Mouse (Mus musculus) heart, embryonic 14.5 days (tissue): ENCODE data around the gene Kif13a. TPM values are rescaled to one million over a fixed set of nuclear protein-coding genes. Genes with fewer than 3 reads are reported as not detected.

Source experiments
- ATAC-seq: fragments of 200-750 bp; cut with Nextera tagmentation; 2 replicates; pipeline ENCODE4 v1.8.0; 2017; ENCODE audit warnings: low read depth, moderate TSS enrichment; ENCODE audit not compliant: insufficient number of reproducible peaks, insufficient read depth, low FRiP score
- H3K27ac ChIP-seq, 2 experiments: fragments of 200-500 bp in 1 of 2; fragments of 300-500 bp in 1 of 2; sonication (generic) in 1 of 2; replicated peaks in 1 of 2; 2 replicates each; pipeline ENCODE4 v1.5.1; 2012 to 2014; ENCODE audit warnings: low read depth in 2 of 2, low read length in 2 of 2, control low read depth in 1 of 2, mild to moderate bottlenecking in 1 of 2, mixed read lengths in 1 of 2; ENCODE audit not compliant: control insufficient read depth in 1 of 2, insufficient read depth in 1 of 2
- H3K27me3 ChIP-seq: fragments of 300-500 bp; sonication (generic); 2 replicates; pipeline ENCODE4 v1.6.1; 2014; ENCODE audit warnings: mild to moderate bottlenecking, low read length, control low read depth; ENCODE audit not compliant: control insufficient read depth, insufficient read depth
- H3K36me3 ChIP-seq: fragments of 300-500 bp; sonication (generic); 2 replicates; pipeline ENCODE4 v1.6.1; 2014; ENCODE audit warnings: mild to moderate bottlenecking, control low read depth, low read length, mixed read lengths; ENCODE audit not compliant: control insufficient read depth, insufficient read depth
- H3K4me1 ChIP-seq, 2 experiments: fragments of 200-500 bp in 1 of 2; fragments of 300-500 bp in 1 of 2; sonication (generic) in 1 of 2; 2 replicates each; pipeline ENCODE4 v1.6.1; 2012 to 2014; ENCODE audit warnings: low read length in 2 of 2, control low read depth in 1 of 2, mixed read lengths in 1 of 2; ENCODE audit not compliant: control insufficient read depth in 2 of 2, insufficient read depth in 2 of 2
- H3K4me2 ChIP-seq: fragments of 300-500 bp; sonication (generic); 2 replicates; pipeline ENCODE4 v1.6.1; 2014; ENCODE audit warnings: mild to moderate bottlenecking, low read length
- H3K4me3 ChIP-seq, 2 experiments: fragments of 200-500 bp in 1 of 2; fragments of 300-500 bp in 1 of 2; sonication (generic) in 1 of 2; 2 replicates each; pipeline ENCODE4 v1.5.1; 2012 to 2014; ENCODE audit warnings: low read length in 2 of 2, mild to moderate bottlenecking in 2 of 2, control low read depth in 1 of 2, low read depth in 1 of 2, moderate library complexity in 1 of 2; ENCODE audit not compliant: control insufficient read depth in 1 of 2, insufficient read depth in 1 of 2
- H3K9ac ChIP-seq: fragments of 300-500 bp; sonication (generic); 2 replicates; pipeline ENCODE4 v1.6.1; 2014; ENCODE audit warnings: mild to moderate bottlenecking, low read length
- H3K9me3 ChIP-seq: fragments of 300-500 bp; sonication (generic); 2 replicates; pipeline ENCODE4 v1.6.1; 2016; ENCODE audit warnings: low read length, control low read depth; ENCODE audit not compliant: control insufficient read depth
- WGBS: fragments of 180-500 bp; shearing (Covaris S2); extraction: QIAGEN DNeasy Blood & Tissue Kit; methylation state at CpG from one replicate; pipeline ENCODE4 v1.1.7; 2014; 5-methylcytosine and 5-hydroxymethylcytosine counted together
- polyA plus RNA-seq: library from polyadenylated mRNA; unstranded; fragments of >200 nt; fragmentation: Nextera tagmentation; extraction: Ambion mirVana; gene quantifications from 2 replicates; pipeline ENCODE4 v1.2.1, GENCODE M21; 2014

Kif13a gene
- polyA plus RNA-seq, 1 experiment from 2014 or later: 47.8 TPM

DNA sequence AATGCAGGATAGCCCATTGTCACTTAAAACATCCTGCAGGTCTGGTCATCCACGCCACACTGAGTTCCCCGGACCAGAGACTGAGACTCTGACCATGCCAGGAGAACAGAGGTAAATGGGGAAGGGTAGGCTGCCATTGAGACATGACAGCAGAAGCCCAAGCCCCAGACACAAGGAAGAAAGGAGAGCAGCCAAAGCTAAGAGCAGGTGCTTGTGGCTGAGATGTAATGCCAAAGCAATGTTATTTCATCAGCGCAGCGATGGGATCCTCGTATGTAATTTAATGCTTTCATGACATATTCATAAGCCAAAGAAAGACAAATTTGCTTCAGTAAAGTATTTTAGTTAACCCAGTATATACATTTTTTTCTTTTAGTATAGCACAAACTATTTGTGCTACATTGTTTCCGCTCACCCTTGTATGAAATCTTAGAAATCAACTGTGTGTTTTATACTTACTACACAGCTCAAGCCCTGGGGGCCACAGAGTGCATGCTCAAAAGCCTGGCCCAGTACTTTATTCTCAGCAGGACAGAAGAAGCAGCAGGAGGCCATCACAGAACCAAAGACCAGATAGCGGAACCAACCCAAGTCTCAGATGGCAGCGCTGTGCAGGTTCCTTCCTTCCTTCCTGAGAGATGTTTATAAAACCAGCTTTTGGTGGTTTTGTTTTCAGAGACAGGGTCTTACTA is 71.4 kb downstream of the Kif13a start:
- H3K27ac ChIP-seq: no peak overlapping the region
- no peaks in the 10 kb centered on the region for H3K27me3 ChIP-seq
- H3K9me3 ChIP-seq: no peaks in the 10 kb centered on the region
- WGBS: 92% methylated on average over 8 of the region's 8 CpGs
- no peak overlapping the region for H3K4me3 ChIP-seq
- H3K9ac ChIP-seq: no peak overlapping the region
- H3K4me2 ChIP-seq: no peak overlapping the region
- H3K36me3 ChIP-seq: 0 out of 2 replicates have a peak, but pooled peaks cover 2% of the 10 kb centered on the region
- no peak for ATAC-seq
- peaks cover 0 to 8% of the 10 kb centered on the region in 2 experiments; a peak in 1 of 4 replicates for H3K4me1 ChIP-seq

DNA sequence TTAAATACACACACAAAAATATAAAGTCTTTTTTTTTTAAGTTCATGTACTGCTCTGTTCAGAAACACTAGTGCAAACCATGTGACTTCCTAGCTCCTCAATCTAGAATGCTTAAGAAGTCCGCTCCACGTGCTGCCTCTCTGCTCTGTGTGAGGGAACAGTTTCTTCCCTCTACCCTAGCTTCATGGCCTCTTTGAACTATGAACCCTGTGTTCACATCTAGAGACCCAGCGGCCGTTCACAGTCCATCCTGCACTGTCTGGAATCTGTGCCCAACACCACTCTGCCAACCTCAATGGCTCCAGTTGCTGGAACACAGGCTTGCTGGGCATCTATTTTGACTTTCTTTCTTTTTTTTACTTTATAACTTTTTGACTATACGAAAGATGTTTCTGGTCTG is 75.2 kb downstream of the Kif13a start:
- H3K9ac ChIP-seq: no peak overlapping the region
- H3K9me3 ChIP-seq: 0 out of 2 replicates have a peak, but pooled peaks cover 3% of the 10 kb centered on the region
- H3K4me1 ChIP-seq: peaks cover 0 to 5% of the 10 kb centered on the region in 2 experiments; a peak in 1 of 4 replicates
- no peak for ATAC-seq
- H3K4me2 ChIP-seq: no peak overlapping the region
- H3K36me3 ChIP-seq: no peaks in the 10 kb centered on the region
- 89% methylated on average over 5 of the region's 5 CpGs for WGBS
- no peak overlapping the region for H3K4me3 ChIP-seq
- H3K27ac ChIP-seq: no peak overlapping the region
- no peaks in the 10 kb centered on the region for H3K27me3 ChIP-seq

DNA sequence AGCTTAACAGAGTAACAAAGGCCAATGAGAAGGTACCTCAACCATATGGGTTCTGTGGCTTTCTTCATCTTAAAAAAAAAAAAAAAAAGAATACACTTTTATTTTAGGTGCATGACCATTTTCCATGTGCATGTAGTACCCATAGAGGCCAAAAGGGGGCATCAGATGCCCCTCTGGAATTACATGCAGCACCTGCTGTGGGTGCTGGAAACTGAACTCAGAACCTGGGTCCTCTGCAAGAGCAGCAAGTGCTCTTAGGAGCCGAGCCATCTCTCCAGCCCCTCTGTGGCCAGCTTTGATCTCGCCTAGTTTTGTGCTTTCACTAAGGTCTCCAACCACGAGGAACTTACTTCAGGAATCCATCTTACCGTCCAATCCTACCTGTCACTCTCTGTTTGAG is 77.2 kb downstream of the Kif13a start:
- no peak overlapping the region for H3K4me2 ChIP-seq

DNA sequence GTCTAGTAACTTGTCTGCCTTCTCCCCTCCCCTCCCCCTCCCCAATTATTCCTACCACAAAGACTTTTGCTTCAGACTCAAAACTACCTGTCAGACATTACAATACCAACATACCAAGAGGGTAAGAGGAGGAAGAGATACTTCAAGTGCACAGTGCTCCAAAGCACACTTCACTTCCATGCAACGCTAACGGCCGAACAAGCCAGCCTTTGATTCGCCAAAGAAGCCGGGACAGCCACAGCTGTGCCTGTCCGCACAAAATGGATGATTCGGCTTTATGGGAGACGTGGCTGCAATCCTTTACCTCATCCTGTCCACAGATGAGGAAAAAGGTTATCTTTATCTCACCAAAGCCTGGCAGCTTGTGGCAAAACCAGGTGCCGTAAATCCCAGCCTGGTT is 84.2 kb downstream of the Kif13a start:
- H3K9me3 ChIP-seq: no peaks in the 10 kb centered on the region
- peaks cover 16 to 29% of the 10 kb centered on the region in 2 experiments for H3K4me1 ChIP-seq
- no peaks in the 10 kb centered on the region for H3K27me3 ChIP-seq
- no peak overlapping the region for H3K27ac ChIP-seq
- no peak overlapping the region for H3K9ac ChIP-seq
- no peak for ATAC-seq
- 86% methylated on average over 9 of the region's 9 CpGs for WGBS
- peaks cover 9% of the 10 kb centered on the region; the same call in 1 of the 2 replicates for H3K36me3 ChIP-seq
- no peak overlapping the region for H3K4me2 ChIP-seq
- no peak overlapping the region for H3K4me3 ChIP-seq

More for the DNA sequence above, 77.2 kb downstream of the Kif13a start:
- no peak for ATAC-seq
- WGBS: 96% methylated on average over 4 of the region's 4 CpGs
- no peaks in the 10 kb centered on the region for H3K27me3 ChIP-seq
- H3K36me3 ChIP-seq: 0 out of 2 replicates have a peak, but pooled peaks cover 3% of the 10 kb centered on the region
- no peak overlapping the region for H3K4me3 ChIP-seq
- H3K9ac ChIP-seq: no peak overlapping the region
- H3K27ac ChIP-seq: no peak overlapping the region
- peaks cover 5 to 10% of the 10 kb centered on the region in 2 experiments; a peak in 2 of 4 replicates for H3K4me1 ChIP-seq
- 0 out of 2 replicates have a peak, but pooled peaks cover 3% of the 10 kb centered on the region for H3K9me3 ChIP-seq

DNA sequence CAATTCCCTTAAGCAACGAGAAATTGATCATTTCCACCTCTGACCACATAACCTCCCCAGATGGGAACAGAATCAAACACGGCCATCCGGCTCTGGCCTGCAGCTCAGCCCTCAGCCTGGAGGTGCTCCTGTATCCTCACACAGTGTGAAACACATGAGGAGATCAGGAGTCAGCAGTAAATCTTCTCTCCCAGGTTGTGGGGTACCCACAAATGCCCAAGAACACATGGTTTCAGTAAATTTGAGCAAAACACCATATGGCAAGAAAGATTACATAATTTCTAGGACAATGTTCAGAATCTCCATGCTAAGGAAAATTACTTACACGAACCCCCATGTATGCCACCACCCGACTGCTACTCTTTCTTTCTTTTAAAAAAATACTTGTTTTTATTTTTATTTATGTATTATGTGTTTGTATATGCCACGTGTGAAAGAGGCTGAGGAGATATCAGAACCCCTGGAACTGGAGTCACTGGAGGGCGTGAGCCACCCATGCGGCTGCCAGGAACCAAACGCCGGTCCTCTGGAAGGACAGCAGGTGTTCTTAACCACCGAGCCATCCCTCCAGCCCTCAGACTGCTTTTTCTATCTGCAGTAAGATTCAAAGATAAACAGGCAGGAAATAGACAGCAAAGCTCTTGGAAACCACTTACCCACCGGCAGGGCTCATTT is 85.0 kb downstream of the Kif13a start:
- no peak overlapping the region for H3K4me2 ChIP-seq
- no peaks in the 10 kb centered on the region for H3K27me3 ChIP-seq
- peaks cover 16 to 29% of the 10 kb centered on the region in 2 experiments for H3K4me1 ChIP-seq
- H3K27ac ChIP-seq: no peak overlapping the region
- H3K9me3 ChIP-seq: no peaks in the 10 kb centered on the region
- no peak overlapping the region for H3K4me3 ChIP-seq
- WGBS: 82% methylated on average over 12 of the region's 12 CpGs
- H3K9ac ChIP-seq: no peak overlapping the region
- no peak for ATAC-seq
- peaks cover 9% of the 10 kb centered on the region; the same call in 1 of the 2 replicates for H3K36me3 ChIP-seq

DNA sequence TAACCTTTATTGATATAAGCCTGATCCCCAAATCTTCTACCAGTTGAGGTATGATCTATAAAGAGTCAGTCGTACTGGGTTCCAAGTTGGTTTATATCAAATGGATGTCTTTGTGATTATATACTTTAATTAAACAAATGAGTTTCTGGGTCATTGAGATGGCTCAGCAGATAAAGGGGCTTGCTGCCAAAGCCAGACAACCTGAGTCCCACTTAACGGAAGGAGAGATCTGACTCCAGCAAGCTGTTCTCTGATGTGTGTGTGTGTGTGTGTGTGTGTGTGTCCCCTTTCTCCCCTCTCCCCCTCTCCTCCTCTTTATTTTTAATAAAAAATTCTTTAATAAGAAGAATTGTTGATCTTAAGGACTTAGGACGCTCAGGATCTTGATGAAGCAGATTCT is 86.0 kb downstream of the Kif13a start:
- Histone ChIP-seq H3K9ac (no peak overlapping the region), H3K27me3 (no peaks in the 10 kb centered on the region), H3K4me3 (no peak overlapping the region), H3K9me3 (no peaks in the 10 kb centered on the region), H3K36me3 (peaks cover 9% of the 10 kb centered on the region; the same call in 1 of the 2 replicates), H3K4me1 (peaks cover 10 to 20% of the 10 kb centered on the region in 2 experiments), H3K4me2 (no peak overlapping the region), H3K27ac (no peak overlapping the region)
- WGBS: 82% methylated on average over 3 of the region's 3 CpGs
- no peak for ATAC-seq

DNA sequence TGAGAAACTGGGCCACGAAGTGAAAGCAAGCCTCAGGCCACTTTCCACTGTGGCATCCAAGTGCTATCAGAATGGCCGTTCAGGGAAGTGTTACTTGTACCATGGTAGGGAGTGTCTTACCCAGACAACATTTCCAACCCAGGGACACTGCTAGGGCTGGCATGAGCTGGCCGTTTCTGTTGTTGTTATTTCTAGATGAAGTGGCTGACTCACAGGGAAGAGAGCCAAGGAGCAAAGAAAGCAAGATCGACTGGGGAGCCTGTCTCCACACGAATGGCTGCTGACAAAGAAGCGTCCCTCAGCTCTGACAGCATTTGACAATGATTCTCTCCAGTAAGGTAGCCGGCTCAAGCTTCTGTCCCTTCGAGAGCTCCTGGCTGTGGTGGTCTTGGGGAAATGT is 87.5 kb downstream of the Kif13a start:
- Histone ChIP-seq H3K27me3 (no peaks in the 10 kb centered on the region), H3K4me1 (peaks cover 10 to 19% of the 10 kb centered on the region in 2 experiments), H3K27ac (peak overlapping the region; percentile 67 to 75), H3K9me3 (no peaks in the 10 kb centered on the region), H3K4me2 (peak overlapping the region; percentile 51), H3K36me3 (peaks cover 6% of the 10 kb centered on the region; the same call in 1 of the 2 replicates), H3K4me3 (peak overlapping the region in 1 of 2 experiments; percentile 13; a peak in 1 of 4 replicates), H3K9ac (peak overlapping the region; percentile 39; the same call in 1 of the 2 replicates)
- 27% methylated on average over 8 of the region's 8 CpGs for WGBS
- ATAC-seq: 0 out of 2 replicates have a peak, but pooled peaks have one; percentile 57
